Mouse (Mus musculus) heart, adult 9 months (tissue): ENCODE data around the gene Ccdc34.

ENCODE experiments used
- DNase-seq, 2 experiments: peaks; one replicate each; pipeline ENCODE4 v3.0.0; 2022; ENCODE audit warnings: low spot score in 2 of 2

Ccdc34 gene

GRCm38 (mm10) chr2:110017616-110018505 is at the start of gene Ccdc34:
Gene Ccdc34, plus strand, starts transcription at chr2:110017817.
- DNase-seq, result peak; percentile 90 to 91

DNA sequence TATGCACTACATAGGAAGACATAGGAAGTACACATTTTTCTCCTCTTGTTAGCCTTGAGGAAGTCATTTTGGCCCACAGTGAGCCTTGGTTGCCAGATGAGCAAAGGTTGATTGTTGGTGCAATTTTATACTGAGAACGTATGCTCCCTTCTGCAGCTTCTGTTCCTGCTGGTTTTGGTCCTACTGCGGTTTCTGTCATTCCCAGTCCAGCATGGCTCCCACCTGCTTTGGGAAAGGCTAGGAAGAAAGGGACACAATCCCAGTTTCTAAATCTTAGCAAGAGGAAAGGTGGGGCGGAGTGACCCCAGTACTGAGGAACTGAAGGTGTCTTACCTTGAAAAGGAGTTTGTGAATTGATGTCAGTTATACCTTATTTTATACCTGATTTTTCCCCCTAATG is 48.2 kb upstream of the Ccdc34 start:
- DNase-seq, result no peak

DNA sequence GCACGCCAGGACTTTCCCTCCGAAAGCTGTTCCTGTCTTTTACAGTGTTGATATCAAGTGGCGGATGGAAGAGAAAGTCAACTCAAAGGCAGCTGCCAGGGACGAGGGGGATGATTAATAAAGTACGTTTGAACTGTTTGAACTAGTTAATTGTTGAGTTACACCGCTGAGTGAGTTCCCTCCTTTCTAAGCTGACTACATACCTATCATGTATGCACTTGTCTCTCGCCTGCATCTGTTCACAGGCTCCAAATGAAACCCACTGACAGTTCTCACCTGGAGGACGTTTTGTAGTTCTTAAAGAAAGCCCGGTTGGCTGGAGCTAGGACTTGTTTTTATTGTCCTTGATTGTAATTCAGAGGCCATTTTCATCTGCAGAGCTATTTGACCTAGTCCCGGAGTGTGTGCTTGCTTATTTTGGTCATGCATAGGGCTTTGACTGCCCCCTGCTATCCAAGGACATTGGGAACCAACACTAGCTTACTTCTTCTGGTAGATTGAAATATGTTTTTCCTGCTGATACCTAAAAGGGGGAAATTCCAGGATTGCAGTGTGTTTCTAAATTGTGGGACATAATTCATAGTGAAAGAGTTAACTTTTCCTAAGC is 47.6 kb upstream of the Ccdc34 start:
- DNase-seq, result no peak

- no peak for DNase-seq
These were observed 46.7 kb upstream of the Ccdc34 start for GRCm38 (mm10) chr2:109970744-109971410.

DNA sequence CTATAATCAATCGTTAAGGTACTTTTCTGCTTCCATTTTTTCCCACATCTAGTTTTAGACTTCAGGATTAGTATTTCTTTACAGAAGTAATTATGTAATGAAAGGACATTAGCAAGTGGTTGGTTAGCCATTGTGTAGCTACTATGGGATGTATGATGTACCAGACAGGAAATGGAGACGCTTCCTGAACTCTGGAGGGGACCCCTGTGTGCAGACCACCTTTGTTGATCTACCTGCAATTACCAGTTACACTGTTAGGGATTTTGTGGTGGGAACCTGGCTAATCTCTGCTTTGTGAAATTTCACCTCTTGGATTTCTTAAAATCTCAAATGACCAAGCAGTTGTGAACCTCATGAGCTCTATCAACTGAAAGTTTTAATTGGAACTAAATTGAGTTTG is 45.3 kb upstream of the Ccdc34 start:
- no peak for DNase-seq

GRCm38 (mm10) chr2:109972922-109973321 is 44.7 kb upstream of the Ccdc34 start:
- DNase-seq, result no peak

- peak in 1 of 2 experiments; percentile 39 for DNase-seq
These were observed 42.8 kb upstream of the Ccdc34 start for GRCm38 (mm10) chr2:109974807-109975206.

DNA sequence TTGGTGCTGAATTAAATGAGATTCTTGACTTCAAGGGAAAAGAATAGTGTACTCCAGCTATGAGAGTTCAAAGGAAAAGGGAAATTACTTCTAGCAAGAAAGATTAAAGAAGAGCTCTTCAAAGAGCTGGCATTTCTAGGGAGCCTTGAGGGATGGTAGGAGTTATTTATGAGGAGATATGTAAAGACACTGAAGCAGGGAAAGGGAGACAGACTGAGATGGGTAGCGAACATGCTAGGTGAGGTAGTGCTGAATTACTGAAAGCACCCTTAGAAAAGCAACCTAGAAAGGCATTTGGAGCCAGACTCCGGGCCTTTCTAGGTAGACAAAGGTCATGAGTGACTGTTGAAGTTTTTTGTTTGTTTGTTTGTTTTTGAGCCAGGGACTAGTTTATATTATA is 41.4 kb upstream of the Ccdc34 start:
- DNase-seq, result no peak

DNA sequence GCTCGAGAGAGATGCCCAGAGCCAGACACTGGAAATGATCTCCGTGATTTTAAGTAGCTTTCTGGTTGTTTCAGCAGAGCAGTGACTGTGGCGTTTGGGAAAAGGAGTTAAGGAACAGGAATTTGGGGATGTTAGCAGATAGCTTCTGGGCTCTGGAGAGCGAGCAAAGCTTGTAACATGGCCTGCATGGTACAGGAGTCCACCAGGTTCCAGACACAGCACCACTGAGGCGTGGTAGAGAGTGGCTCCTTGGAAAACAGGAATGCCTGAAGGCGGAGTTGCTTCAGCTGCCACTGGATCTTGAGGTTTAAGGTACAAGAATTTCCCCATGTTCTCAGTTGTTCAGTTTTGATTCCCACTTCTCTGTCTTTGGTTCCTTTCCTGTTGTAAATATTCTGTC is 40.3 kb upstream of the Ccdc34 start:
- DNase-seq, result no peak

DNA sequence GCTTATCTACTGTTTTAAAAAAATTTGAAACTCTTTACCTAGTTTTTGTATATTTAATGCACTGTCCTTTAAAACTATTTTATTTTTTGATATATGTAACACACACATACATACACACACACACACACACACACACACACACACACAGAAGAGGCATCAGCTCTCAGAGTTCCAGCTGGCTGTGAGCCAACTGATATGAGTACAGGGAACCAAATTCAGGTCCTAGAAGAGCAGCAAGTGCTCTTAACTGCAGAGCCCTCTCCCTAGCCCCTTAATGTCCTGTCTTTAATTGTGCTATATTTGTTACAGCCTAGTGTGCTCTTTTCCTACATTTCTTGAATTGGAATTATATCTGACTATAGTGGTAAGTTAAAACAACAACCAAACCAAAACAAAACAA is 38.4 kb upstream of the Ccdc34 start:
- DNase-seq, result peak; percentile 16 to 43

DNA sequence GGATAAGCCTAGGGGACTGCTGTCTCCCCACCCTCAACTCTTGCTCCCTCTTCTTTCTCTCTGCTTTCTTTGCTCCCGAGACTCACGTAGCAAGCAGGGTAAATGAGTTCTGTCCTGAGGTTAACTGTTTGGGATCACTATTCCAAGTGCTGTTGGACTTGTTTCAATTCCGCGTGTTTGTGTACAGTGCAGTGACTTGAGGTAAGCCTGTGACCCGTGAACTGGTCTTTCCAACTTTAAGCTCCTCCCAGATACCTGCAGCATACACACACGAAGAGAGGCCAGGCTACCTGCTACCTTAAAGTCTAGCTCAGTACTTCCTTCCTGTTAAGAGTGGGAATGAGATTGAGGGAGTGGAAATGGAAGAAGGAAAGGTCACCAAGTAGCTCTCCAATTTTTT is 34.2 kb upstream of the Ccdc34 start:
- no peak for DNase-seq

- DNase-seq, result no peak
These were observed 32.7 kb upstream of the Ccdc34 start for GRCm38 (mm10) chr2:109984930-109985329.

DNA sequence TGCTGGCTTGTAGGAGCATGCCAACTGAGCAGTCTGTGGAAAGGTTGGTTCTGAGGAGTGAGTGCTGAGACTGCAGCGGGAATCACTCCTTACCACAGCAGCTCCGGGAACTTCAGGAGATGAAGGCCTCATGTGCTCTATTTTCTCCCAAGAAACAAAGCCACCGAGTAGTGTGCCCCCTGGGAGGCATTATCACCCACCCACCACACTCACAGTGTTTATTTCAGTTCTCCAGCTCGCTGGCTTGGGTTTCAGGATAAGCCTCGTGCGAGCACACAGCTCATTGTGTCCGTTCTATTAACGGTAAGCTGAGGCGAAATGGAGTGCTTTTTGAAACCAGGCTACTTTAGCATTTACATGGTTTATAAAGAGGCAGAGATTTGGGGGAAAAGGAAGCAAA is 32.1 kb upstream of the Ccdc34 start:
- DNase-seq, result no peak

DNA sequence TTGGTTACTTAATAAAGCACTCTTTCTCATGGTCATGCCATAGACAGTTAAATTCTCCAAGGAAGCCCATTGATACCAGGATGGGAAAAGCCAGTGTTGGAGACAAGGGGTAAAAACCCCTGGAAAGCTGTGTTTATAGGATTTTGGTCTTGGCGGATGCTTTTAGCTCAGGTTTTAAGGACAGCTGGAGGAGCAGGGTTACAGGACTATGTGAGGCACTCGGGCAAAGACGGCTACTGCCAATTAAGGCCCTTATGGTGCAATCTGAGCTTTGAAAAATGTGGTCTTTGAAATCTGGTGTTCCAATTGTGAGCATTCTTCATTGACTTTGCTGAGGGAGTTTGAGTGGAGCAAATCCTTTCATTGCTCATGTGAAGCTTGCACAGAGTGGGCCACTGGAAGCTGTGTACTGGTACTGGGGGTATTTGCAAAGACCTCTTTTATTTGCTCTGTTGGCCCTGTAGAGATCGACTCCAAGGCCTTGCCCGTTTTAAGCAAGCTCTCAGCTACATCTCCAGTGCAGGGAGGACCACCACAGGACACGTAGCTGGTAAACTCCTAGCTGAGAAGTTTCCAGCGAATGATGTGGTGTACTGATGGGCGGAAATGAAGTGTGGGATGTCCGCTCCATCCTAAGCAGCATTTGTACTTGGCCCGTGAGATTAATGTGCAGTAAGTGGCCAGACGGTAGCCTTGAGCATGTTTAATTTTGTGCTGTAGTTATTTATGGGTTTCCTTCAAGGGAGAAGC is 31.4 kb upstream of the Ccdc34 start:
- no peak for DNase-seq

DNA sequence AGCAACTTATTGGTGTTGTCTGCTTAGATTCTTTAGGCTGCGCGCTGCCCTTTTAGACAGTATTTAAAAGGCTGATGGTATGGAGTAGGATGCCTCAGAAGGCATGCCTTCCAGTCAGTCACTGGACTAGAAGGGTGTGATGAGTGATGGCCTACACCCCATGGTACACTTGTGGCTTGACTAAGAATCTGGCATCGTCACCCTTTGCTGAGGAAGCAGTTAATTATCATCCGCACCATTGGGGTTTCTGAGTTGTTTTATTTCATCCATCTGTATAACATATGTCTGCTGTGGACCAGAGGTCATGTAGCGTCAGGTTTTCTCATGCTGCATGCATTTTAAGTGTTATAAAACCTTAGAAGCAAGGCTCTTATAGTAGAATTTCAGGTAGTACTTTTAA is 29.7 kb upstream of the Ccdc34 start:
- DNase-seq, result no peak

- DNase-seq, result no peak
These were observed 28.4 kb upstream of the Ccdc34 start for GRCm38 (mm10) chr2:109989196-109989595.

GRCm38 (mm10) chr2:109989679-109990473 is 27.7 kb upstream of the Ccdc34 start:
- no peak for DNase-seq

GRCm38 (mm10) chr2:109991754-109992153 is 25.9 kb upstream of the Ccdc34 start:
- no peak for DNase-seq

- DNase-seq, result no peak
These were observed 25.1 kb upstream of the Ccdc34 start for GRCm38 (mm10) chr2:109992448-109993073.

- no peak for DNase-seq
These were observed 24.2 kb upstream of the Ccdc34 start for GRCm38 (mm10) chr2:109993404-109993803.

DNA sequence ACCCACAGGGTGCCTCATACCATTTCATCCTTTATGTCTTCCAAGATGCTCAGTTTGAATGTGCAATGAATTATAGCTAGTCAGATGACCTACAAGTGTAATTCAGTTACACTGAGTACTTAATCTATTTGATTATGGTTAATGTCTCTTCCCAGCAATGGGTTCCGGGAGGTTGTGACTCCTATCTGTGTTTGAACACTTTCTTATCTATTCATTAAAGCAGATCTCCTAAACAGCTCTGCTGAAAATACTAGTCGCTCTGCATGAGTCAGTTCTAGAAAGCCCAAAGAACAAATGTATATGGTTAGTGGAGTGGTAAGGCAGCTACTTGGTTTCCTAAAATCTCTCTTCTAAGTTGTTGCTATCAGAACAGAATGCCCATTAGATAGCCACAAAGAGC is 22.6 kb upstream of the Ccdc34 start:
- DNase-seq, result no peak
